Mouse (Mus musculus) stomach, postnatal 0 days (tissue): ENCODE measurements around the gene Prkg1. TPM values are rescaled to one million over a fixed set of nuclear protein-coding genes. Genes with fewer than 3 reads are reported as not detected.

ENCODE experiments used
- ATAC-seq: fragments of 200-750 bp; cut with Nextera tagmentation; 2 replicates; pipeline ENCODE4 v1.8.0; 2017; ENCODE audit not compliant: low FRiP score, low TSS enrichment
- DNase-seq: peaks from one replicate; pipeline ENCODE4 v3.0.0-alpha.2; 2016; ENCODE audit warnings: low spot score
- H3K27ac ChIP-seq: fragments of 300-500 bp; sonication (generic); replicated peaks from 2 replicates; pipeline ENCODE4 v1.5.1; 2014; ENCODE audit warnings: mild to moderate bottlenecking, control low read depth
- H3K27me3 ChIP-seq: fragments of 300-500 bp; sonication (generic); 2 replicates; pipeline ENCODE4 v1.6.1; 2014; ENCODE audit warnings: low read length; ENCODE audit not compliant: control insufficient read depth, insufficient read depth
- H3K36me3 ChIP-seq: fragments of 300-500 bp; sonication (generic); 2 replicates; pipeline ENCODE4 v1.6.1; 2014; ENCODE audit warnings: low read length, mixed read lengths; ENCODE audit not compliant: control insufficient read depth, insufficient read depth
- H3K4me1 ChIP-seq: fragments of 300-500 bp; sonication (generic); replicated peaks from 2 replicates; pipeline ENCODE4 v1.6.1; 2014; ENCODE audit warnings: antibody characterized with exemption; ENCODE audit not compliant: control insufficient read depth, insufficient read depth
- H3K4me2 ChIP-seq: fragments of 300-500 bp; sonication (generic); replicated peaks from 2 replicates; pipeline ENCODE4 v1.6.1; 2014; ENCODE audit warnings: low read depth, mild to moderate bottlenecking, control low read depth, moderate library complexity
- H3K4me3 ChIP-seq: fragments of 300-500 bp; sonication (generic); 2 replicates; pipeline ENCODE4 v1.5.1; 2014; ENCODE audit warnings: low read depth, low read length, control low read depth
- H3K9ac ChIP-seq: fragments of 300-500 bp; sonication (generic); 2 replicates; pipeline ENCODE4 v1.6.1; 2014; ENCODE audit warnings: mild to moderate bottlenecking, low read length, control low read depth, mixed read lengths
- H3K9me3 ChIP-seq: fragments of 300-500 bp; sonication (generic); 2 replicates; pipeline ENCODE4 v1.6.1; 2016; ENCODE audit warnings: low read length; ENCODE audit not compliant: control insufficient read depth
- CTCF ChIP-seq: IDR thresholded peaks from 2 replicates; pipeline ENCODE4 v1.5.1; 2016; ENCODE audit warnings: antibody characterized with exemption, low read depth, mild to moderate bottlenecking, moderate library complexity
- EP300 ChIP-seq: optimal IDR thresholded peaks from 2 replicates; pipeline ENCODE3; 2016; ENCODE audit warnings: antibody characterized with exemption
- WGBS: fragments of 180-500 bp; shearing (Covaris S2); extraction: QIAGEN DNeasy Blood & Tissue Kit; methylation state at CpG from one replicate; pipeline ENCODE4 v1.1.7; 2014; 5-methylcytosine and 5-hydroxymethylcytosine counted together
- polyA plus RNA-seq: library from polyadenylated mRNA; unstranded; fragments of >200 nt; fragmentation: Nextera tagmentation; extraction: Ambion mirVana; gene quantifications from 2 replicates; pipeline ENCODE4 v1.2.1, GENCODE M21; 2015

The Prkg1 gene
- polyA plus RNA-seq, 1 experiment from 2014 or later: 6.4 TPM

DNA sequence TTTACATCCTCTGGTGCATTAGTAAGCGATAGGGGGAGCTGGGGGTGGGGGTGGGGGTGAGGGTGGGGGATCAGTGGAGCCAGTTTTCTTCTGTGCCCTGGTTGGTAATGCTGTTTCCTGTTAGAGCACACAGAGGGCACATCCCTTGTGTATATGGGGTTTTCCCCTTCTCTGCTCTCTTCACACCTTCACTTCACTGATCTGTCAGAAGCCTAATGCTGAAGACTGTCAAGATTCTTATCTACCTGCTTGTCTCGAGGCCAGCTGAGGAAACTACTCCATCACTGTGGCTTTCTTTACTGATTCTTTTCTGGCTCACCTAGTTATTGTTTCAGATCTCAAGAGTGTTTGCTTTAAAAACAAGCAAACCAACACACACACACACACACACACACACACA lies 554.4 kb downstream of the Prkg1 start:
- H3K9ac ChIP-seq: no peak overlapping the region
- WGBS: 33% methylated on average over 2 of the region's 2 CpGs
- H3K4me2 ChIP-seq: no peak overlapping the region
- H3K4me3 ChIP-seq: no peak overlapping the region
- ATAC-seq (no peak), DNase-seq (no peak)
- H3K27me3 ChIP-seq: no peaks in the 10 kb centered on the region
- H3K27ac ChIP-seq: no peak overlapping the region
- H3K36me3 ChIP-seq: no peaks in the 10 kb centered on the region
- no peaks in the 10 kb centered on the region for H3K9me3 ChIP-seq
- TF ChIP-seq CTCF (no peak), EP300 (no peak)
- H3K4me1 ChIP-seq: no peaks in the 10 kb centered on the region

DNA sequence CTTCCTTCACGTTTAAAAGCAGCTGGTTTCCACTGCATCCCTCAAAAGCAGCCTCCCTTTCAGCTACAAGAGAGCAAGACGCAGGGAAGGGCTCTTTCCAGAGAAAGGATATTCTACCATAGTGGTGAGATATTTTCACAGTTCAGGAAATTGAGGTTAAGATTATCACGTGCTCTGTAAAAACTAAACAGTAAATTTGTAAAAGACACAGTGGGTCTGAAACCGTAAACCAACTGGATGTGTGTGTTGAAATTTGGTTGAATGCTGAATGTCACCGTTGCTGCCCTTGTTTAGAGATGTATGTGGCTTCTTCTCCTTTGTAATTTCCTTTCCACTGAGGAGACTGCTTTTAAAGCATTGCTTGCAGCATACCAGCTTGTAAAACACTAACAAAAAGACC lies 565.2 kb downstream of the Prkg1 start:
- DNase-seq (no peak), ATAC-seq (no peak)
- TF ChIP-seq EP300: no peak
- no peak for TF ChIP-seq CTCF
- peak overlapping the region; percentile 46; the same call in 1 of the 2 replicates for H3K27ac ChIP-seq
- H3K4me2 ChIP-seq: 0 out of 2 replicates have a peak overlapping the region, but pooled peaks have one; percentile 14
- H3K36me3 ChIP-seq: no peaks in the 10 kb centered on the region
- no peaks in the 10 kb centered on the region for H3K9me3 ChIP-seq
- H3K9ac ChIP-seq: no peak overlapping the region
- WGBS: 32% methylated on average over 5 of the region's 5 CpGs
- no peaks in the 10 kb centered on the region; the same call in 1 of the 2 replicates for H3K4me1 ChIP-seq
- H3K4me3 ChIP-seq: no peak overlapping the region
- no peaks in the 10 kb centered on the region for H3K27me3 ChIP-seq

DNA sequence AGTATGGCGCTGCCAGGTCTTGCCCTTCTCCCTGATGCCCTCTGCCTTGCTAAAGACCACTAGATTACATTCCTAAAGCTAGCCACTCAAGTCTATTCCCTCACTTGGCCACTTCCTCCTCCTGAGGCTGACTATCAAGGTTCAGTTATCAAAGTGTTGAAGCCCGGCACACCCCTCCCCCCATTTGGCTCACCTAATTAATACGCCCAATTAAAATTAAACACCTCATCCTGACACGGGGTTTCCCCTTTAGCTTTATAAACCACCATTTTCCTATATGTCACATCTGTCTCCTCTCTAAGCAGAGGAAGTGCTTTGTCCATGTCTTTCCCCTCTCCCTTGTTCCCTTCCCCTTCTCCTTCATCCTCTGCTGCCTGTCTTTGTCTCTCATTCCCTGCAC lies 566.4 kb downstream of the Prkg1 start:
- ATAC-seq (no peak), DNase-seq (no peak)
- 70% methylated on average over 4 of the region's 4 CpGs for WGBS
- TF ChIP-seq EP300 (no peak), CTCF (no peak)
- Histone ChIP-seq H3K36me3 (no peaks in the 10 kb centered on the region), H3K4me3 (no peak overlapping the region), H3K4me2 (no peak overlapping the region), H3K27ac (peak overlapping the region; percentile 35; the same call in 1 of the 2 replicates), H3K4me1 (no peaks in the 10 kb centered on the region; the same call in 1 of the 2 replicates), H3K27me3 (no peaks in the 10 kb centered on the region), H3K9me3 (no peaks in the 10 kb centered on the region), H3K9ac (no peak overlapping the region)

DNA sequence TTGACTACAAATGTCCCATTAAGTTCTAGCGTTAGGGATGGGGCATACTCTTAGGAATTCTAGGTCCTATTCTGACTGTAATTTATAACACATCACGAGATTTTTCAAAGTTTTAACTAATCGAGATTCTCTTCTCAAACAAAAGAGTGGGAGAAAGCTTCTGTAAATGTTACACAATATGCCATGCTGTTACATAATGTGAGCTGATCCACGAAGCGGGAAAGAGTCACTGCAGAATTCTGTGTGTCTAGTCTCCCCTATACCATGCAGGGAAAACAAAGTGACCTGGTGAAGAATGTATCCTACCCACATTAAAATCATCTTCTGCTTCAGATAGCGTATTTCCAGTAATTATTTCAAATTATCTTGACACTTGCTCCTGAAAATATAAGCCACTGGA lies 567.8 kb downstream of the Prkg1 start:
- Histone ChIP-seq H3K27ac (no peak overlapping the region), H3K9me3 (no peaks in the 10 kb centered on the region), H3K36me3 (no peaks in the 10 kb centered on the region), H3K4me1 (no peaks in the 10 kb centered on the region; the same call in 1 of the 2 replicates), H3K4me2 (no peak overlapping the region), H3K9ac (no peak overlapping the region), H3K27me3 (no peaks in the 10 kb centered on the region), H3K4me3 (no peak overlapping the region)
- no peak for ATAC-seq
- 82% methylated on average over 6 of the region's 6 CpGs for WGBS
- TF ChIP-seq CTCF (no peak), EP300 (no peak)
- DNase-seq: no peak

DNA sequence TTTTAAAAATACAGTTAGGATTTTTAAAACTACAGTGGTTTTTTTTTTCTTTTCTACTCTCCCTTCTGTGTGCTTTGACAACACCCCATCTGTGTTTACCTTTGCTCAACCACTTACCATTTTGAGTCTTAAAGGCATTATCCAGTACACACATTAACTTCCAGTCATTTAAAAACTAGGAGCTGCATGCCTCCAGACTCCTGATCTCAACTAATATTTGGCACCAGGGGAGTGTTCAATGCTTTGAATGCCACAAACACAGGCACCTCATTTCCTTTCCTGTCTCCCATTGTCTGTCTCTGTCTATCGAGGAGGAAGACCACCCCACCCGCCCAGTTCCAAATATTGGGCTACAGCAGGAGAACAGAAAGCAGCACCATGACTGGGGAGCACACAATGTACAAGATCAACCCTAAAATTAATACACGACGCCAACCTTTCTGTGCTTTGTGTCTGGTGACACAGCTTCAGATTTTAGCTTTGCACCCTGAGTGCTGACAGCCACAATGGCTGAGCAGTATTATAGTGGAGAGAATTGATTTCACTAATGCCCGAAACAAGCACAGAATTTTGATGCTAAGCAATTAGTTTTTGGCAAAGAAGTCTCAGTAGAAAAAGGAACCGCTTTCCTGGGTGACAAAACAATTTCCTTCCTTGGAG lies 576.1 kb downstream of the Prkg1 start:
- Histone ChIP-seq H3K27ac (no peak overlapping the region), H3K9ac (no peak overlapping the region), H3K4me1 (no peaks in the 10 kb centered on the region), H3K27me3 (no peaks in the 10 kb centered on the region), H3K36me3 (no peaks in the 10 kb centered on the region), H3K4me3 (no peak overlapping the region), H3K9me3 (no peaks in the 10 kb centered on the region), H3K4me2 (no peak overlapping the region)
- DNase-seq: no peak
- TF ChIP-seq CTCF (no peak), EP300 (no peak)
- 76% methylated on average over 6 of the region's 6 CpGs for WGBS
- no peak for ATAC-seq

DNA sequence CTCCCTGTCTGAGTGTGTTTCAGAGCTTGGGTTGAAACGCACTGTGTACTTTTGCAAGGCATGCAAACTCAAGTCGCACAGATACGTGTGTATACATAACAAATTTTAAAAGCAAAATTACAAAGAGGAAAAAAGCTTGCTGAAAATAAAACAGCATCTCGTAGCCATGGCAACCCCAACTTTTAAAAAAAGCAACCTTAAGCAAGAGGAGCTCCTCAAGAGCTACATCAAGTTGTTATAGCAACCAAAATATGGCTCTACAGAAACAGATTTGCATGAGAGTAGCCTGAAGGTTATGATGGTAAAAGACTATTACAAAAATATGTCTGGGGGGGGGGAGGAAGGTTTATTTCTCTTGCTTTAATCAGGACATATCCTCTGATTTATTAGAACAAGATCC lies 584.1 kb downstream of the Prkg1 start:
- DNase-seq: no peak
- no peak overlapping the region for H3K9ac ChIP-seq
- H3K4me3 ChIP-seq: no peak overlapping the region
- no peak overlapping the region for H3K4me2 ChIP-seq
- WGBS: 86% methylated on average over 4 of the region's 4 CpGs
- H3K9me3 ChIP-seq: no peaks in the 10 kb centered on the region
- H3K27ac ChIP-seq: no peak overlapping the region
- TF ChIP-seq EP300 (no peak), CTCF (no peak)
- H3K4me1 ChIP-seq: no peaks in the 10 kb centered on the region
- no peaks in the 10 kb centered on the region for H3K36me3 ChIP-seq
- ATAC-seq: no peak
- no peaks in the 10 kb centered on the region for H3K27me3 ChIP-seq
